Mouse (Mus musculus): ENCODE measurements around the gene Eif3k.

DNA sequence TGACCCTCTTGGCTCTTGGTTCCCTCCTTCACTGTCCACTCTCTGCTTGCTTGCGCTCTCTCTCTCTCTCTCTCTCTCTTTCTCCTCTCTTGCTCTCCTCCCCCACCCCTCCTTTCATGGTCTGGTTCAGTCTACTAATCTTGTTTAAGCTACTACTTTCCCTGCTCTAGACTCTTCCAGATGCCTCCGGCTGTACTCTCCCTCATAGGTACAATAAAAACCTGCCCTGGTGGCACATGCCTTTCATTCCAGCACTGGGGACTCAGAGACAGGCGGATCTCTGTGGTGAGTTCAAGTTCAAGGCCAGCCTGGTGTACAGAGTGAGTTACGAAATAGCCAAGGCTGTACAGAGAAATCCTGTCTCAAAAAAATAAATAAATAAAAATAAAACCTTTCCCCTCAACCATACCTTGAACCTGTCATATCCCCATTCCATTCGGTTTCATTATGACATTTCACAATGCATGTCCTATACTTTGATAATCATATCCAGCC is 16.3 kb downstream of the Eif3k start:
- no peak for TF ChIP-seq CTCF (IDR thresholded peaks at IDR 0.05; ENCODE audit: borderline replicate concordance, insufficient read depth, low read length)
- TF ChIP-seq POLR2A (IDR thresholded peaks at IDR 0.05; ENCODE audit: low read depth, low read length) = no peak

All from embryonic fibroblast, embryonic 13.5 days (primary cell).